Mouse (Mus musculus) liver, adult 2 months (tissue): Measurements from ENCODE around the gene Dcst1.

ENCODE experiments used
- CTCF ChIP-seq: fragments of 200-500 bp; IDR thresholded peaks from 2 replicates; pipeline ENCODE4 v1.5.1; 2011; ENCODE audit warnings: low read depth, low read length, control low read depth
- POLR2A ChIP-seq: fragments of 200-500 bp; IDR thresholded peaks from 2 replicates; pipeline ENCODE4 v1.6.1; 2011; ENCODE audit warnings: low read length, control low read depth; ENCODE audit not compliant: insufficient read depth; ENCODE audit errors: extremely low read depth

GRCm38 (mm10) chr3:89392871-89393311 lies 27.8 kb upstream of the Dcst1 start:
- no peak for TF ChIP-seq CTCF
- TF ChIP-seq POLR2A, result 0 out of 2 replicates have a peak, but pooled peaks have one; percentile 26
